Mouse (Mus musculus): Measurements from ENCODE around the gene Pear1. TPM values are rescaled to one million over a fixed set of nuclear protein-coding genes. Genes with fewer than 3 reads are reported as not detected.

The Pear1 gene
- polyA plus RNA-seq, 1 experiment, result 164 TPM

DNA sequence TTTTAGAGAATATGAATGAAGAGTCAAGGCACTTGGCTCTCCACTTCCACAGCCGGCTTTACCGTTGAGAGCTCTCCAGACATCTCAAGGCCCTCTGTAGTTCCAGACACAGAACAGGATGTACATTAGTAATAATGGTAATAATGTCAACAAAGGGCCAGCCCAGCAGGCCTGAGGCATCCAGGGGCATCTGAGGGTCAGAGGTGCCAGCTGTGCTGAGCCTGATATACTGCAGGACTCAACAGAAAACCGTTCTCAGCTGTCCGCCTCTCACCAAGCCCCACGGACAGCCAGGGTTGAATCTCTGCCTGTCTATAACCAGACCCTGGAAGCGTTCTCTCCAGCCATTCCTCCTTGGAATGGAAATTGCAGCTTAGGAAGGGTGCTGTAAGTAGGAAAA, 99.5 kb downstream of the Pear1 start:
- peaks cover 9% of the 10 kb centered on the region for H3K4me1 ChIP-seq
- TF ChIP-seq GATA1 (IDR thresholded peaks at IDR 0.05; ENCODE audit: borderline replicate concordance, low read length), result no peak
- TF ChIP-seq FLI1 (IDR thresholded peaks at IDR 0.05; ENCODE audit: low read length), result no peak
- H3K9me3 ChIP-seq, result peaks cover 6% of the 10 kb centered on the region; the same call in 1 of the 2 replicates
- H3K36me3 ChIP-seq (replicated peaks; ENCODE audit: low read length), result peaks cover 7% of the 10 kb centered on the region
- no peak overlapping the region for H3K4me3 ChIP-seq (replicated peaks)
- H3K27me3 ChIP-seq (replicated peaks), result peaks cover 19% of the 10 kb centered on the region

DNA sequence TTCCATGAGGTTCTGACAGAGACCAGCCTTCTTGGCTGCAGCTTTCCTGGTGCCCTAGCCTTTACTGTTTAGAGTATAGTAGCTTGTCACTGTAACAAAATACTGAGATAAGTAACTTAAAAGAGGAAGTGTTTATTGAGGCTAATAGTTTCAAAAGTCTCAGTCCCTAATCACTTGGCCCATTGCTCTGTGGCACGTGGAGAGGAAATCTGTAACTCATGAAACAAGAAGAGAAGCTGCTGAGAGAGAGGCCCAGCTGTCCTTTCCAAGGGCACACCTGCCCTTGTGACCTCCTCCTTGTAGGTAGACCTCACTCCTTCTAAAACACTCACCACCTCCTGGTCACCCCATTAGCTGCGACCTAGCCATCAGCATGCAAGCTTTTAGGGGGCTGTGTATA, 105.6 kb downstream of the Pear1 start:
- H3K4me3 ChIP-seq (replicated peaks), result no peak overlapping the region
- peaks cover 7% of the 10 kb centered on the region for H3K36me3 ChIP-seq (replicated peaks; ENCODE audit: low read length)
- no peak for TF ChIP-seq FLI1 (IDR thresholded peaks at IDR 0.05; ENCODE audit: low read length)
- no peak for TF ChIP-seq GATA1 (IDR thresholded peaks at IDR 0.05; ENCODE audit: borderline replicate concordance, low read length)
- H3K4me1 ChIP-seq, result peaks cover 14% of the 10 kb centered on the region
- H3K9me3 ChIP-seq, result no peaks in the 10 kb centered on the region
- peaks cover 15% of the 10 kb centered on the region for H3K27me3 ChIP-seq (replicated peaks)

Other genes starting within 250 kb of the Pear1 start
- 0.43 and 1.4 TPM in 2 replicates for gene Arhgef11, start 206.7 kb downstream of the Pear1 start, polyA plus RNA-seq (2012; ENCODE audit: insufficient read depth, low replicate concordance)
- gene Lrrc71, start 75.7 kb downstream of the Pear1 start, polyA plus RNA-seq (2012; ENCODE audit: insufficient read depth, low replicate concordance), result 7.0 and 16.6 TPM in 2 replicates
- gene Ntrk1, start 29.1 kb downstream of the Pear1 start, polyA plus RNA-seq (2012; ENCODE audit: insufficient read depth, low replicate concordance), result not detected in 2 replicates
- gene Insrr, start 27.4 kb downstream of the Pear1 start, polyA plus RNA-seq (2012; ENCODE audit: insufficient read depth, low replicate concordance), result not detected in 2 replicates
- gene Sh2d2a, start 22.4 kb upstream of the Pear1 start, polyA plus RNA-seq (2012; ENCODE audit: insufficient read depth, low replicate concordance), result 0.12 TPM in 1 of 2 replicates, not detected in the other
- 62.4 and 99.1 TPM in 2 replicates for gene Prcc, start 61.3 kb upstream of the Pear1 start, polyA plus RNA-seq (2012; ENCODE audit: insufficient read depth, low replicate concordance)
- 140 and 1,011 TPM in 2 replicates for gene Hdgf, start 82.0 kb upstream of the Pear1 start, polyA plus RNA-seq (2012; ENCODE audit: insufficient read depth, low replicate concordance)
- 3.1 and 14.1 TPM in 2 replicates for gene Mrpl24, start 95.2 kb upstream of the Pear1 start, polyA plus RNA-seq (2012; ENCODE audit: insufficient read depth, low replicate concordance)
- gene Isg20l2, start 106.0 kb upstream of the Pear1 start, polyA plus RNA-seq (2012; ENCODE audit: insufficient read depth, low replicate concordance), result 2.9 and 3.6 TPM in 2 replicates
- gene Rrnad1, start 106.4 kb upstream of the Pear1 start, polyA plus RNA-seq (2012; ENCODE audit: insufficient read depth, low replicate concordance), result 13.9 and 14.0 TPM in 2 replicates
- gene Crabp2, start 124.4 kb upstream of the Pear1 start, polyA plus RNA-seq (2012; ENCODE audit: insufficient read depth, low replicate concordance), result 0.47 TPM in 1 of 2 replicates, not detected in the other
- gene Nes, start 146.8 kb upstream of the Pear1 start, polyA plus RNA-seq (2012; ENCODE audit: insufficient read depth, low replicate concordance), result 0.29 TPM in 1 of 2 replicates, not detected in the other
- not detected in 2 replicates for gene Bcan, start 175.9 kb upstream of the Pear1 start, polyA plus RNA-seq (2012; ENCODE audit: insufficient read depth, low replicate concordance)
- not detected in 2 replicates for gene Hapln2, start 203.3 kb upstream of the Pear1 start, polyA plus RNA-seq (2012; ENCODE audit: insufficient read depth, low replicate concordance)
- 5.3 and 18.9 TPM in 2 replicates for gene Gpatch4, start 218.8 kb upstream of the Pear1 start, polyA plus RNA-seq (2012; ENCODE audit: insufficient read depth, low replicate concordance)
- 30.3 and 44.6 TPM in 2 replicates for gene Naxe, start 234.2 kb upstream of the Pear1 start, polyA plus RNA-seq (2012; ENCODE audit: insufficient read depth, low replicate concordance)

Measured in megakaryocyte, embryonic 14.5 days (primary cell).